Mouse (Mus musculus) embryonic facial prominence, embryonic 15.5 days (tissue): ENCODE data around the gene Nrros. TPM values are rescaled to one million over a fixed set of nuclear protein-coding genes. Genes with fewer than 3 reads are reported as not detected.

Experiments used
- ATAC-seq: fragments of 200-750 bp; cut with Nextera tagmentation; 2 replicates; pipeline ENCODE4 v1.8.0; 2017; ENCODE audit warnings: low read depth, moderate TSS enrichment; ENCODE audit not compliant: insufficient number of reproducible peaks, low FRiP score, low TSS enrichment
- H3K27ac ChIP-seq: fragments of 300-500 bp; sonication (generic); replicated peaks from 2 replicates; pipeline ENCODE4 v1.5.1; 2015; ENCODE audit warnings: mild to moderate bottlenecking, inconsistent platforms
- H3K27me3 ChIP-seq: fragments of 300-500 bp; sonication (generic); 2 replicates; pipeline ENCODE4 v1.6.1; 2015; ENCODE audit warnings: inconsistent platforms
- H3K36me3 ChIP-seq: fragments of 300-500 bp; sonication (generic); 2 replicates; pipeline ENCODE4 v1.6.1; 2015; ENCODE audit warnings: mild to moderate bottlenecking, inconsistent platforms
- H3K4me1 ChIP-seq: fragments of 300-500 bp; sonication (generic); 2 replicates; pipeline ENCODE4 v1.6.1; 2015; ENCODE audit warnings: inconsistent platforms
- H3K4me2 ChIP-seq: fragments of 300-500 bp; sonication (generic); replicated peaks from 2 replicates; pipeline ENCODE4 v1.6.1; 2015; ENCODE audit warnings: mild to moderate bottlenecking, inconsistent platforms
- H3K4me3 ChIP-seq: fragments of 300-500 bp; sonication (generic); replicated peaks from 2 replicates; pipeline ENCODE4 v1.5.1; 2015; ENCODE audit warnings: mild to moderate bottlenecking, inconsistent platforms
- H3K9ac ChIP-seq: fragments of 300-500 bp; sonication (generic); 2 replicates; pipeline ENCODE4 v1.6.1; 2015; ENCODE audit warnings: inconsistent platforms
- H3K9me3 ChIP-seq: fragments of 300-500 bp; sonication (generic); replicated peaks from 2 replicates; pipeline ENCODE4 v1.6.1; 2016; ENCODE audit warnings: inconsistent platforms
- WGBS: fragments of 180-500 bp; shearing (Covaris S2); methylation state at CpG from one replicate; pipeline ENCODE4 v1.1.7; 2015; 5-methylcytosine and 5-hydroxymethylcytosine counted together
- polyA plus RNA-seq: library from polyadenylated mRNA; unstranded; fragments of >200 nt; fragmentation: Nextera tagmentation; extraction: Ambion mirVana; gene quantifications from 2 replicates; pipeline ENCODE4 v1.2.1, GENCODE M21; 2015

Nrros gene
- polyA plus RNA-seq, 1 experiment from 2014 or later, result 21.1 TPM

DNA sequence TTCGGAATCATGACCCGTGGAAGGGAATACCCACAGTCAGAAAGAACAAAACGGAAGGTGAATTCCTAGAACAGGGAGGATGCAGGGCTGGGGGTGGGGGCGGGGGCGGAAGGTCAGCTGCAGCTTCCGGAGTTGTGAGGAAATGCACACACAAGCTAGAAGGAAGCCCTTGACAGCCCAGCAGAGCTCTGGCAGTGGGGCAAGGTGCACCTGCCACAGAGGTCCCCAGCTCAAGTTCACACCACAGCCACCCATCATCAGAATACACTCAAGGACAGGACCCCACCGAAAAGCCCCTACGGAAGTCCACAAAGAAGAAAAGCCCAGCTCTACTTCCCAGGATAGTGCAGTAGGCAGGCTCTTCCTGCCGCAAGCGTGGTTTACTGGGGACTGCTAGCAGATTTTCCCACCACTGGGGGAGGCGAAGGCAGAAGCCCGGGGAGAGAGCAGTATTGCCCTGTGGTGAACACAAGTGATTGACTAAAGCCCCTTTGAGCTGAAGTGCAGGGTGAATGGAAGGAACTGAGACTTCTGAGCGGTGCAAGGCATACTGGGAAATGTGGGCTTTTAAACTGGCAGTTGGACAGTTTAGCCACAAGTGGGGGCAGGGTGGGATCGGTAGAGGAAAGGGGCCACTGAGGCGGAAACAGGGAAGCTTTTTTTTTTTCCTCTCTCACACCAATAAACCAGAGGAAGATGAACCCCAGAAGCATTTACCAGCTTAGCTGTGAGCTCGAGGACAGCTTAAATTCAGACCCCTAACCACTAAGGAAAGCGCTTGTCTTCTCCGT, 11.7 kb upstream of the Nrros start:
- Histone ChIP-seq H3K9ac (no peak overlapping the region), H3K36me3 (no peaks in the 10 kb centered on the region), H3K4me2 (no peak overlapping the region), H3K27me3 (no peaks in the 10 kb centered on the region), H3K4me1 (0 out of 2 replicates have a peak, but pooled peaks cover 5% of the 10 kb centered on the region), H3K9me3 (no peaks in the 10 kb centered on the region), H3K4me3 (no peak overlapping the region), H3K27ac (0 out of 2 replicates have a peak overlapping the region, but pooled peaks have one; percentile 4)
- WGBS, result 53% methylated on average over 18 of the region's 18 CpGs
- no peak for ATAC-seq

DNA sequence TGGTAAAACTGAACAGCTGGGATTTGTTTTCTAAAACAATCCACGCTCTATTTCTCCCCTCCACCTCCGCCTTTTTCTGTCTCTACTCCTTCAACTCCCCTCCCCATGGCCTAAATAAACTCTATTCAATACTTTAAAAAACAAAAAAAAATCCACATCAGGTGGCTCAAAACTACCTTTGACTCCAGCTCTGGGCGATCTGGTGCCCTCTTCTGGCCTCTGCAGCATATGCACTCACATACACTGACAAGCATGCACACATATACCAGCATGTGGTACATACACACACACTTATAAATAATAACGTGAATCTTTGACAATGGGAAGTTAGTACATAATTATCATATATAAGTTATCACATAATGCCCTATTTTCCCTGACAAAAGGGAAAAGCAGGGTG, 9.6 kb upstream of the Nrros start:
- 81% methylated on average over 4 of the region's 4 CpGs for WGBS
- no peaks in the 10 kb centered on the region for H3K36me3 ChIP-seq
- H3K27me3 ChIP-seq, result no peaks in the 10 kb centered on the region
- 0 out of 2 replicates have a peak, but pooled peaks cover 5% of the 10 kb centered on the region for H3K4me1 ChIP-seq
- H3K9me3 ChIP-seq, result no peaks in the 10 kb centered on the region
- H3K4me3 ChIP-seq, result no peak overlapping the region
- H3K4me2 ChIP-seq, result no peak overlapping the region
- H3K9ac ChIP-seq, result no peak overlapping the region
- no peak overlapping the region for H3K27ac ChIP-seq
- ATAC-seq, result no peak

DNA sequence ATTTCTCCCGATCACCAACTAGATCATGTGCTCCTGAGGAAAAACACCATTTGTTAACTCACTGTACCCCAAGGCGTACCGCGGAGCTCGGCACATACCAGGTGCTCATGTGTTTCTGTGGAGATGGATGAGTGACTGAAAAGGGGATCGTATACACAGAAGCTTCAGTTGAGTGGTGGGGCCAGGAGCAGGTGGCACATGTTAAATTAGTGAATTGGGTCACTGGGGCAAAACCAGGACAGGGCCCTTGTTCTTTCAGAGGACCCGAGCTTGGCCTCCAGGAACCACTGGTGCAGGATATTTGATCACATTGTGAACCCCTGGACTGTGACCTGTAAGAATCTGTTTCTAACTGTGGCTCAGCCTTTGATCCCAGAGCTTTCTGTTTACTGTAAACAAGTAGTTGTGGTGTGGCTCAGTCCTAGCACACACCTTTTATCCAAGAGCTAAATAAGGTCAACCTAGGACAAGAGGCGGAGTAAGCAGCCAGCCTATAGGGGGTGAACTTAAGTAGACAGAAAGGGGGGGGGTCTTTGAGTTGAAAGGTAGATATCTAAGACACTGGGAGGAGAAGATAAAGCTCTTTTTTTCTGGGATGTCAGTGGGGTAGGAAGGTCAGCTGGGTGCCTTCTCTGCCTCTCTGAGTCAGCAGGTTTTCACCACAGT, 9.1 kb upstream of the Nrros start:
- H3K4me3 ChIP-seq, result no peak overlapping the region
- 81% methylated on average over 8 of the region's 8 CpGs for whole genome bisulfite sequencing
- H3K4me2 ChIP-seq, result no peak overlapping the region
- ATAC-seq, result no peak
- no peak overlapping the region for H3K9ac ChIP-seq
- H3K27me3 ChIP-seq, result no peaks in the 10 kb centered on the region
- H3K9me3 ChIP-seq, result no peaks in the 10 kb centered on the region
- H3K36me3 ChIP-seq, result no peaks in the 10 kb centered on the region
- 0 out of 2 replicates have a peak, but pooled peaks cover 5% of the 10 kb centered on the region for H3K4me1 ChIP-seq
- no peak overlapping the region for H3K27ac ChIP-seq

DNA sequence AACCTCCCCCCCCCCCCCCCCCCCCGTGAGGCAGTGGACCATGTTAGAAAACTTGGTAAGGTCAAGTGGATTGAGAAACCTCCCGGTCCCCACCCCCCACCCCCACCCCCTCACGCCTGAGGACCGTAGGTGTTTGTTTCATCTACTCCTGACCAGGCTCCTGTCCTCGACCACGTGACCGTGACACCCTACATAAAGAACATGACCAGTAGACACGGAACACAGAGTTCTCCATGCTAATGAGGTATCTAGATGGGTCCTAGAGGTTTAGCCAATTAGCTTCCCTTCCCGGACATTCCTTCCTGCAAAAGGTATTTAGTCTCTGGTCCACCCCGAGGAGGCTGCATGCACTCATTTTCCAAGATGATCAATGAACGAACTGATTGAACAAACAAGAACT, 8.0 kb upstream of the Nrros start:
- ATAC-seq, result no peak
- 73% methylated on average over 11 of the region's 11 CpGs for WGBS
- Histone ChIP-seq H3K9ac (no peak overlapping the region), H3K27ac (no peak overlapping the region), H3K4me3 (no peak overlapping the region), H3K36me3 (no peaks in the 10 kb centered on the region), H3K4me1 (0 out of 2 replicates have a peak, but pooled peaks cover 5% of the 10 kb centered on the region), H3K9me3 (no peaks in the 10 kb centered on the region), H3K27me3 (no peaks in the 10 kb centered on the region), H3K4me2 (no peak overlapping the region)

DNA sequence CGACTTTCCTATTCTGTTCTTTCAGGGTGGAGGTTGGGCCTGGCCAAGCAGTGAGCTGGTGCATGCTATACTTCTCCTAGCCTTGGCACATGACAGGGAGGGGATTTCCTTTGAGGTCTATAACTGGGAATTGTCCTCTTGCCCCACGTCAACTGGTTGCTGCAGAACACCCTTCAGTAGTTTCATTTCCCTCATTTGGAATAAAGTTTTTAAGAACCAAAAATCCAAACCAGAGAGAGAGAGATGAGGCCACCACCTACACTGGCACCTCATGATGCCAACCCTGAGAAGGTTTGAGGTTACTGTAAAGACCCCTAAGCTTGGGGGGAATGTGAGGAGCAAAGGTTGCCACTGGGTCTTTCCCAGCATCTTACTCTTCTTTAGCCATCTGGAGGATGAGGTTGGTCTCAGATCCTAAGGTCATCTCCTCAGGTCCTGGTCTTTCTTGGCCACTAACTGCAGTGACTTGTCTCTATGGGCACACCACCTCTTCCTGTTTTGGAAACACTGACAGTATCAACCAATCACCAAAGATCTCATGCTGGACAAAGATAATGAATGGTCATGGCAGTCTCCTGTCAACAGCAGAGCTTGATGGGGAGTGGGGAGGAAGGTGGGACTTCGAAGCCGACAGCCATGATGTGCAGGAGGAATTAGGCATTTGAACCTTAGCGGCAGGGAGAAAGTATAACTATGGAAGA, 5.8 kb upstream of the Nrros start:
- H3K9me3 ChIP-seq, result no peaks in the 10 kb centered on the region
- no peak overlapping the region for H3K27ac ChIP-seq
- H3K4me3 ChIP-seq, result no peak overlapping the region
- no peaks in the 10 kb centered on the region for H3K27me3 ChIP-seq
- no peak overlapping the region for H3K9ac ChIP-seq
- WGBS, result 92% methylated on average over 5 of the region's 5 CpGs
- ATAC-seq, result no peak
- H3K4me2 ChIP-seq, result no peak overlapping the region
- no peaks in the 10 kb centered on the region for H3K36me3 ChIP-seq
- H3K4me1 ChIP-seq, result no peaks in the 10 kb centered on the region

DNA sequence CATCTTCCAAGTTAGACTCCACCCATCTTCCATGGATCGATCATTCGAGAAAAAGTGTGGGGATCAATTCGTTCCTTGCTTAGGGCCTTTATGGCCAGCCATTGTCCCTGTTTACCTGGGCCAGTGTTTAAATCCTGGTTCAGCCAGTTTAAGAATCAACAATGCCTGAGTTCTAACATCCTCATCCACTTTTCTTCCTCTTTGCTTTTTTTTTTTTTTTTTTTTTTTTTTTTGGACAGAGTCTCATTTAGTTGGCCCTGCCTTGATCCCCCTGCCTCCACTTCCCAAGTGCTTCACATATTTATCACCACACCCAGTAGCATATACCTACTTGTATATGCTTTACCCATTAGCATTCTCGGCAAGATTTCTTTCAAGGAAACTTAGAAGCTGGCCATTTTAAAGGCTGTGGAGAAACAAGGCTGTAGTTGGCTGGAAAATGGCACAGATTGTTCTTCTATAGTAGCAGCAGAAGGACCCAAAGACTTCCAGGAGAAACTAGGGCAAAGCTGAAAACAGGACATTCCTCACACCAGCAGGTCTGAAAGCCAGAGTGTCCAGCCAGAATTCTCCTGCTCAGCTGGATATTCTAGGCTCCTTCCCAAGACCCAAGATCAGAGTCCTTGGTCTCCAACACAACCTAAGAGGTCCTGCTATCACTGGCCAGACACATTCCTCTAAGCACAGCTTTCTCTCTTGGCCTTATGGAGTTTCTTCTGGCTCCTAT, 2.6 kb upstream of the Nrros start:
- ATAC-seq, result no peak
- H3K36me3 ChIP-seq, result no peaks in the 10 kb centered on the region
- H3K9me3 ChIP-seq, result no peaks in the 10 kb centered on the region
- no peak overlapping the region for H3K27ac ChIP-seq
- H3K27me3 ChIP-seq, result peaks cover 3% of the 10 kb centered on the region; the same call in 1 of the 2 replicates
- H3K4me2 ChIP-seq, result no peak overlapping the region
- peaks cover 8% of the 10 kb centered on the region for H3K4me1 ChIP-seq
- no peak overlapping the region for H3K4me3 ChIP-seq
- WGBS, result 92% methylated on average over 4 of the region's 4 CpGs
- H3K9ac ChIP-seq, result no peak overlapping the region

DNA sequence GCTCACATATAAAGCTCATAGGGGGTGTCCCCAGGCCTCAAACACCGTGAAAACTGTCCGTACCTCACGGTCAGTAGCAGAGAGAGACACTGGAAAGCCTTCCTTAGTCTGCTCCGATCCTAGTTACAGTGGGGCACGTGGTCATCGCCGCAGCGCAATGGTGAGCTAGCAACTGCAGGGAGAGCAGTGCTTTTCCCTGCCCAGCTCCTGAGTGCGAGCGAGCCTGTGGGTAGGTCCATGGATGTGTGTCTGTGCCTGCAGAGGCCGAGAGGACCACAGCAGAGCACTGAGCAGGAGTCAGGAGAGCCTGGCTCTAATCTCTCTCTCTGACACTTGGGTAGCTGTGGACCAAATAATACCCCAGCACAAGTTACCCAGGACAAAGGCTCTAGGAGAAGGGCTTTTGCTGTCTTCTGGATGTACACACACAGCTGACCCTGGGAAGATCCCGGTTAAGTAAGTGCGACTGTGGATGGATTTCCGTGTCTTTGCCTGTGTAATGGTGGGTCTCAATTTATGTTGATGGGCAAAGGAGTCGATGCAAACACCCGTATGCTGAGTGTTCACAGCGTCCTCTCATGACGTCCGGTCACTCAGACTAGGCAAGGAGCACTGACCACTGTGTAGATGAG, 882 bp downstream of the Nrros start:
- H3K27ac ChIP-seq, result no peak overlapping the region
- H3K4me1 ChIP-seq, result peaks cover 8% of the 10 kb centered on the region
- H3K9ac ChIP-seq, result no peak overlapping the region
- H3K4me2 ChIP-seq, result no peak overlapping the region; the same call in 1 of the 2 replicates
- no peak for ATAC-seq
- no peaks in the 10 kb centered on the region for H3K36me3 ChIP-seq
- WGBS, result 71% methylated on average over 19 of the region's 19 CpGs
- H3K4me3 ChIP-seq, result peak overlapping the region; percentile 44
- H3K27me3 ChIP-seq, result peaks cover 3% of the 10 kb centered on the region; the same call in 1 of the 2 replicates
- no peaks in the 10 kb centered on the region for H3K9me3 ChIP-seq

DNA sequence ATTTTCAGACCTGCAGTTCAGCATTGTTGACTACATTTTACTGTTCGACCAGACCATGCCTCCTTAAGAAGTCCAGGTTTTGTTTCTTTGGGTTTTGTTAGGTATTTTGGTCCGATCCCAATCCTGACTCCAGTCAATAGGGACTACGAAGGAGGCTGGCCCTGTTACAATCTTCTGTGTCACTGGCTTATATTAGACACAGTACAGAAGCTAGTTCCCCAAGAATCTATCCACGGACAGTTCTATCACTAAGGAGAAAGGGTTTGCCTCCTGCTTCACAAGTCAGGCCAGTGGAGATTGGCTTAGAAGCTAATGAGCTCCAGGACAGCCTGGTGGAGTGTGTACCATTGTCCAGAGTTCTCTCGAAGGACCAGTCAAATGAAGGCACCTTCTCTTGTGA, 1.5 kb downstream of the Nrros start:
- Histone ChIP-seq H3K9me3 (no peaks in the 10 kb centered on the region), H3K27me3 (peaks cover 3% of the 10 kb centered on the region; the same call in 1 of the 2 replicates), H3K4me3 (peak overlapping the region; percentile 44; the same call in 1 of the 2 replicates), H3K36me3 (no peaks in the 10 kb centered on the region), H3K27ac (no peak overlapping the region), H3K9ac (no peak overlapping the region), H3K4me2 (no peak overlapping the region), H3K4me1 (peaks cover 8% of the 10 kb centered on the region)
- 72% methylated on average over 5 of the region's 5 CpGs for WGBS
- no peak for ATAC-seq

DNA sequence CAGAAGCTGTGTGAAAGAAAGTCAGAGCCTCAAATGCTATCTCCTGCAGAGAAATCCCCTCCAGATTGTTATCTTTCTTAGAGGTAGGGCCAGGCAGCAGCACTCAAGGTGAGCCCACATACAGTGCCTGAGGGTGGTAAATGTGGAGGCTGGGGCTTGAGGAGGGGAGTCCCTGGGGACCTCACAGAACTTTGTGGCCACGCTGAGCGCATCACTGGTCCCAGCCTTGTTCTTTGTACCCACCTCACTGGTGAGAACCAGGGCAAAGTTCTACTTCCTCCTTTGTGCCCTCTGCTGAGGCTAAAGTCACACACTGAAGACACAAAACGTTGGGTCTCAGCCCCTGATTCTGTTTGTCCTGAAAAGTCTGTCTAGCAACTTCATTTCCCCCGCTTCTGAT, 2.0 kb downstream of the Nrros start:
- Histone ChIP-seq H3K4me3 (no peak overlapping the region), H3K27me3 (peaks cover 3% of the 10 kb centered on the region; the same call in 1 of the 2 replicates), H3K4me2 (no peak overlapping the region), H3K9me3 (no peaks in the 10 kb centered on the region), H3K4me1 (peaks cover 8% of the 10 kb centered on the region), H3K27ac (no peak overlapping the region), H3K36me3 (no peaks in the 10 kb centered on the region), H3K9ac (no peak overlapping the region)
- WGBS, result 60% methylated on average over 4 of the region's 4 CpGs
- ATAC-seq, result no peak

DNA sequence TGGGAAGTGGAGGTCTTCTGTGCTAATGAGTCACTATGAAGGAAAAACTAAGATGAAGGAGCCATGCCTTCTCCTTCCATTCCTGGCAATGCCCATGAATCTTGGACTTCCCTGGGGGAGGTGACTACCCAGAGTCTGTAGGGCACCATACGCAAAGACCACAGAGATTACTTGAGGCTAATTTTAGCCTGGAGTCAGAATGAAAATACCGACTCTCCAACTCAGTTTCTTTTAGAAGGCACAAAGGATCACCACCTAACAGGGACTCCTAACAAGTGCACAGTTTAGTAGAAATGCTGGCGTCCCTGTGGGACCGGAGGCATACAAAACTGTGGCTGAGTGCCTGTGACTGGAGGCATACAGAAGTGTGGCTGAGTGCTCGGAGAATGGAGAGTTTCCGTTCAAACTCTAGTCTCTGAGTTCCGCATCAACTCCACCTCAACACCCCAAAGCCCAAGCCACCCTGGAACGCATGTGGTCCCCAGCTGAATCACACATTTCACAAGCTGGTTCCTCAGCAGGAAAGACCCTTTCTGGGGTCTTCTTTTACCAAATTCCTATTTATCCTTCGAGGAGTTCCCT, 4.6 kb downstream of the Nrros start:
- 77% methylated on average over 9 of the region's 9 CpGs for WGBS
- no peaks in the 10 kb centered on the region for H3K9me3 ChIP-seq
- H3K4me3 ChIP-seq, result no peak overlapping the region
- no peak overlapping the region for H3K9ac ChIP-seq
- no peak overlapping the region for H3K27ac ChIP-seq
- no peaks in the 10 kb centered on the region for H3K36me3 ChIP-seq
- ATAC-seq, result no peak
- H3K4me2 ChIP-seq, result no peak overlapping the region
- peaks cover 8% of the 10 kb centered on the region for H3K4me1 ChIP-seq
- peaks cover 3% of the 10 kb centered on the region; the same call in 1 of the 2 replicates for H3K27me3 ChIP-seq
